In genomic region chr8:8869338-8869737, GRCm38 (mm10) we compare ENCODE assay signal across 24 mouse cellular contexts.
"Had no signal": no experiment of that assay in that cellular context is flagged by ENCODE, and none has a peak within 500 bp of the region (broad histone marks: within the 10 kb centered on the region; RNA-seq: fewer than 3 reads in every experiment).

No protein-coding gene starts in this region.

- H3K27me3 ChIP-seq: hindbrain, embryonic 15.5 days; intestine, embryonic 15.5 days; limb, embryonic 12.5 days; liver, embryonic 13.5 days; liver, embryonic 15.5 days had no signal

- H3K9ac ChIP-seq: hindbrain, embryonic 12.5 days; hindbrain, embryonic 15.5 days; intestine, embryonic 15.5 days; limb, embryonic 12.5 days; liver, embryonic 13.5 days; liver, embryonic 15.5 days had no signal

- H3K4me2 ChIP-seq: heart, embryonic 11.5 days; hindbrain, embryonic 12.5 days; hindbrain, embryonic 15.5 days; intestine, embryonic 15.5 days; limb, embryonic 12.5 days; liver, embryonic 13.5 days; liver, embryonic 15.5 days had no signal

- DNase-seq: gastrocnemius, adult 2 months; gastrocnemius, postnatal 10 days; gastrocnemius, postnatal 25 days; heart, adult 2 months; heart, postnatal 10 days; heart, postnatal 4 days; kidney, adult 18-20 months; kidney, adult 8-10 months; kidney, postnatal 10 days; kidney, postnatal 25 days; kidney, postnatal 4 days; liver; liver, embryonic 13.5 days had no signal

- H3K4me3 ChIP-seq: gastrocnemius, adult 2 months; heart, adult 2 months; hindbrain, embryonic 12.5 days; hindbrain, embryonic 15.5 days; intestine, embryonic 15.5 days; layer of hippocampus, adult 2 months; left cerebral cortex, adult 2 months; limb, embryonic 10.5 days; limb, embryonic 12.5 days; liver, embryonic 13.5 days; liver, embryonic 15.5 days had no signal

- H3K27ac ChIP-seq: gastrocnemius, adult 2 months; heart, adult 2 months; hindbrain, embryonic 12.5 days; hindbrain, embryonic 15.5 days; intestine, embryonic 15.5 days; layer of hippocampus, adult 2 months; left cerebral cortex, adult 2 months; limb, embryonic 10.5 days; limb, embryonic 12.5 days; liver, embryonic 13.5 days; liver, embryonic 15.5 days had no signal

- H3K9me3 ChIP-seq: hindbrain, embryonic 12.5 days; hindbrain, embryonic 15.5 days; intestine, embryonic 15.5 days; limb, embryonic 10.5 days; limb, embryonic 12.5 days; liver, embryonic 13.5 days; liver, embryonic 15.5 days had no signal

- H3K4me1 ChIP-seq: liver, embryonic 13.5 days; liver, embryonic 15.5 days had no signal

- H3K36me3 ChIP-seq: hindbrain, embryonic 12.5 days; hindbrain, embryonic 15.5 days; intestine, embryonic 15.5 days; limb, embryonic 10.5 days; limb, embryonic 12.5 days; liver, embryonic 13.5 days; liver, embryonic 15.5 days had no signal

- ATAC-seq: inflammation-experienced regulatory T-cells, adult 6 months; intestine, embryonic 15.5 days; intestine, postnatal 0 days had no signal
